In genomic region chr5:52332120-52332519, GRCm38 (mm10) we compare ENCODE assay signal across 25 mouse cellular contexts. TPM values are rescaled to one million over a fixed set of nuclear protein-coding genes. Genes with fewer than 3 reads are reported as not detected.
A peak's percentile ranks its signal among the peaks of the same experiment; 100 is the strongest.
DNase-seq lines count a peak whose midpoint lies in the region; ATAC-seq and TF ChIP-seq lines count a peak whose summit lies in the region.
"Had no signal": no experiment of that assay in that cellular context is flagged by ENCODE, and none has a peak within 500 bp of the region (broad histone marks: within the 10 kb centered on the region; RNA-seq: fewer than 3 reads in every experiment).

No protein-coding gene starts in this region.

- no peak for DNase-seq in limb, embryonic 14.5 days (ENCODE audit: low spot score)
- no peak for DNase-seq in limb, embryonic 10.5 days (ENCODE audit: low spot score)
- peak; percentile 61 for DNase-seq in brain, embryonic 14.5 days (ENCODE audit: low read depth)
- peak; percentile 35 for DNase-seq in hindbrain, postnatal 0 days (ENCODE audit: low spot score)
- DNase-seq in layer of hippocampus, postnatal 25 days (ENCODE audit: extremely low spot score in 1 of 2, low spot score in 1 of 2), result no peak
- DNase-seq in liver, result no peak
- DNase-seq: cerebellum, adult 18-20 months; cerebellum, postnatal 25 days; gastrocnemius, postnatal 25 days; heart, adult 18-20 months; heart, postnatal 10 days; kidney, adult 9 months; kidney, postnatal 14 days; lung, adult 18-20 months; lung, postnatal 10 days had no signal

- no peak overlapping the region for H3K27ac ChIP-seq in forebrain, embryonic 13.5 days
- H3K27ac ChIP-seq in forebrain, embryonic 12.5 days, result no peak overlapping the region
- no peak overlapping the region for H3K27ac ChIP-seq in limb, embryonic 14.5 days (replicated peaks; ENCODE audit: low read depth, low read length)
- H3K27ac ChIP-seq in limb, embryonic 10.5 days, result no peak overlapping the region
- no peak overlapping the region for H3K27ac ChIP-seq in hindbrain, postnatal 0 days
- H3K27ac ChIP-seq: hindbrain, embryonic 15.5 days; liver, embryonic 12.5 days had no signal

- 0 out of 2 replicates have a peak, but pooled peaks cover 3% of the 10 kb centered on the region for H3K4me1 ChIP-seq in forebrain, embryonic 13.5 days
- H3K4me1 ChIP-seq in forebrain, embryonic 12.5 days, result peaks cover 6% of the 10 kb centered on the region; the same call in 1 of the 2 replicates
- no peaks in the 10 kb centered on the region for H3K4me1 ChIP-seq in limb, embryonic 14.5 days (ENCODE audit: control insufficient read depth, insufficient read depth, low read length)
- no peaks in the 10 kb centered on the region; the same call in 1 of the 2 replicates for H3K4me1 ChIP-seq in limb, embryonic 10.5 days
- H3K4me1 ChIP-seq in hindbrain, postnatal 0 days (ENCODE audit: insufficient read depth, low read length), result no peaks in the 10 kb centered on the region
- H3K4me1 ChIP-seq: heart, embryonic 12.5 days; hindbrain, embryonic 15.5 days; liver, embryonic 12.5 days had no signal

- H3K9ac ChIP-seq in forebrain, embryonic 13.5 days, result no peak overlapping the region
- H3K9ac ChIP-seq in forebrain, embryonic 12.5 days, result no peak overlapping the region
- no peak overlapping the region for H3K9ac ChIP-seq in limb, embryonic 14.5 days (ENCODE audit: low read depth, low read length, severe bottlenecking)
- no peak overlapping the region for H3K9ac ChIP-seq in hindbrain, postnatal 0 days (replicated peaks; ENCODE audit: low read length)
- H3K9ac ChIP-seq: heart, embryonic 12.5 days; hindbrain, embryonic 15.5 days; liver, embryonic 12.5 days had no signal

- 12% methylated on average over 8 of the region's 8 CpGs for WGBS in forebrain, embryonic 13.5 days
- 20% methylated on average over 8 of the region's 8 CpGs for WGBS in forebrain, embryonic 12.5 days
- 34% methylated on average over 8 of the region's 8 CpGs for WGBS in limb, embryonic 14.5 days
- WGBS in limb, embryonic 10.5 days, result 39% methylated on average over 8 of the region's 8 CpGs
- 11% methylated on average over 8 of the region's 8 CpGs for WGBS in hindbrain, postnatal 0 days

- H3K4me2 ChIP-seq in forebrain, embryonic 13.5 days, result no peak overlapping the region
- H3K4me2 ChIP-seq in forebrain, embryonic 12.5 days, result no peak overlapping the region
- no peak overlapping the region for H3K4me2 ChIP-seq in limb, embryonic 14.5 days (replicated peaks; ENCODE audit: low read depth, low read length, severe bottlenecking)
- no peak overlapping the region for H3K4me2 ChIP-seq in hindbrain, postnatal 0 days (ENCODE audit: low read depth, low read length)
- H3K4me2 ChIP-seq: heart, embryonic 12.5 days; hindbrain, embryonic 15.5 days; liver, embryonic 12.5 days had no signal

- ATAC-seq in forebrain, embryonic 13.5 days, result peak; percentile 43; the same call in 1 of the 2 replicates
- no peak for ATAC-seq in forebrain, embryonic 12.5 days (ENCODE audit: low FRiP score)
- ATAC-seq in limb, embryonic 14.5 days (ENCODE audit: low FRiP score, low read depth), result 0 out of 2 replicates have a peak, but pooled peaks have one; percentile 15
- ATAC-seq in hindbrain, postnatal 0 days, result peak; percentile 63; the same call in 1 of the 2 replicates
- ATAC-seq: forebrain, embryonic 16.5 days; intestine, embryonic 16.5 days; liver, embryonic 12.5 days had no signal

- no peak for TF ChIP-seq POLR2A in limb, embryonic 14.5 days (IDR thresholded peaks at IDR 0.05; ENCODE audit: borderline replicate concordance, extremely low read depth, insufficient read depth, insufficient read length)
- TF ChIP-seq POLR2A in brain, embryonic 14.5 days (IDR thresholded peaks at IDR 0.05; ENCODE audit: borderline replicate concordance, extremely low read depth, insufficient read depth, insufficient read length, poor library complexity, severe bottlenecking), result no peak

- no peaks in the 10 kb centered on the region for H3K9me3 ChIP-seq in forebrain, embryonic 13.5 days (replicated peaks)
- no peaks in the 10 kb centered on the region for H3K9me3 ChIP-seq in forebrain, embryonic 12.5 days
- H3K9me3 ChIP-seq in limb, embryonic 14.5 days (ENCODE audit: control insufficient read depth, low read length), result no peaks in the 10 kb centered on the region
- H3K9me3 ChIP-seq in limb, embryonic 10.5 days (replicated peaks), result no peaks in the 10 kb centered on the region
- no peaks in the 10 kb centered on the region for H3K9me3 ChIP-seq in hindbrain, postnatal 0 days (ENCODE audit: low read length)
- H3K9me3 ChIP-seq: heart, embryonic 12.5 days; hindbrain, embryonic 15.5 days; liver, embryonic 12.5 days had no signal

- no peaks in the 10 kb centered on the region for H3K27me3 ChIP-seq in forebrain, embryonic 13.5 days
- no peaks in the 10 kb centered on the region for H3K27me3 ChIP-seq in forebrain, embryonic 12.5 days
- H3K27me3 ChIP-seq in limb, embryonic 14.5 days (ENCODE audit: control insufficient read depth, insufficient read depth, low read length), result no peaks in the 10 kb centered on the region
- no peaks in the 10 kb centered on the region for H3K27me3 ChIP-seq in limb, embryonic 10.5 days (ENCODE audit: low read depth, poor library complexity, severe bottlenecking)
- no peaks in the 10 kb centered on the region for H3K27me3 ChIP-seq in hindbrain, postnatal 0 days (ENCODE audit: insufficient read depth, low read length)
- H3K27me3 ChIP-seq: heart, embryonic 12.5 days; hindbrain, embryonic 15.5 days; liver, embryonic 12.5 days had no signal

- no peak for TF ChIP-seq CTCF in brain, embryonic 14.5 days (IDR thresholded peaks at IDR 0.05; ENCODE audit: borderline replicate concordance, extremely low read depth, insufficient read depth, insufficient read length)
- no peak for TF ChIP-seq CTCF in hindbrain, postnatal 0 days (IDR thresholded peaks at IDR 0.05; ENCODE audit: low read depth)

- H3K36me3 ChIP-seq in forebrain, embryonic 13.5 days (ENCODE audit: poor library complexity, severe bottlenecking), result no peaks in the 10 kb centered on the region
- H3K36me3 ChIP-seq in forebrain, embryonic 12.5 days (replicated peaks), result no peaks in the 10 kb centered on the region
- no peaks in the 10 kb centered on the region for H3K36me3 ChIP-seq in limb, embryonic 14.5 days (ENCODE audit: control insufficient read depth, insufficient read depth, low read length)
- H3K36me3 ChIP-seq in limb, embryonic 10.5 days, result no peaks in the 10 kb centered on the region
- no peaks in the 10 kb centered on the region for H3K36me3 ChIP-seq in hindbrain, postnatal 0 days (ENCODE audit: insufficient read depth, low read length)
- H3K36me3 ChIP-seq: heart, embryonic 12.5 days; hindbrain, embryonic 15.5 days; liver, embryonic 12.5 days had no signal

- no peak overlapping the region for H3K4me3 ChIP-seq in forebrain, embryonic 13.5 days
- H3K4me3 ChIP-seq in forebrain, embryonic 12.5 days (replicated peaks), result no peak overlapping the region
- no peak overlapping the region for H3K4me3 ChIP-seq in limb, embryonic 14.5 days (replicated peaks; ENCODE audit: low read length)
- no peak overlapping the region for H3K4me3 ChIP-seq in limb, embryonic 10.5 days
- no peak overlapping the region for H3K4me3 ChIP-seq in hindbrain, postnatal 0 days (ENCODE audit: low read length)
- H3K4me3 ChIP-seq: heart, embryonic 12.5 days; hindbrain, embryonic 15.5 days; liver, embryonic 12.5 days had no signal

RNA-seq across cellular contexts. Expression of gene Sod3, which starts 31.5 kb away (rescaled TPM):
- 0.16 and 0.35 TPM in 2 replicates for polyA plus RNA-seq in forebrain, embryonic 13.5 days (2015; fragmentation: Nextera tagmentation; extraction: Ambion mirVana)
- polyA plus RNA-seq in forebrain, embryonic 12.5 days (2016; fragmentation: Nextera tagmentation; extraction: Ambion mirVana), result 0.08 and 0.15 TPM in 2 replicates
- 0.98 and 1.1 TPM in 2 replicates for polyA plus RNA-seq in limb, embryonic 14.5 days (2012; rRNA removed)
- 0.75 and 1.1 TPM in 2 replicates for polyA plus RNA-seq in limb, embryonic 14.5 days (2014; fragmentation: Nextera tagmentation; extraction: Ambion mirVana)
- polyA plus RNA-seq in limb, embryonic 10.5 days (2016; fragmentation: Nextera tagmentation; extraction: Ambion mirVana), result 0.05 TPM in 1 of 2 replicates, not detected in the other
- 0.76 and 1.3 TPM in 2 replicates for polyA plus RNA-seq in brain, embryonic 14.5 days (2012; rRNA removed)
- total RNA-seq in hindbrain, postnatal 0 days (2014; rRNA removed), result 3.6 and 4.8 TPM in 2 replicates
- 6.5 and 6.6 TPM in 2 replicates for polyA plus RNA-seq in hindbrain, postnatal 0 days (2015; fragmentation: Nextera tagmentation; extraction: Ambion mirVana)
- total RNA-seq in layer of hippocampus, postnatal 25 days (2021), result 1 to 10 TPM; 6.1 to 6.3 TPM
- total RNA-seq: ES-E14; neutrophil, adult 5-6 weeks had no signal
- polyA plus RNA-seq: limb, embryonic 11.5 days had no signal

Comparison
In these comparisons a context has a peak if more than half of its experiments do, and no peak if none do; other contexts are left out.
1. DNase-seq: peak in brain, embryonic 14.5 days (single experiment) and hindbrain, postnatal 0 days (single experiment); none in limb, embryonic 14.5 days (single experiment), limb, embryonic 10.5 days (single experiment), layer of hippocampus, postnatal 25 days (0 of 2) and liver (single experiment).